Mouse (Mus musculus) kidney, postnatal 10 days (tissue): Measurements from ENCODE around the gene Oas1f.
"Not testable (repeated sequence)": the region's sequence is repeated elsewhere in the genome, so short reads cannot be mapped to it uniquely, and the experiment has no call there.

Experiments
- DNase-seq: peaks from one replicate; pipeline ENCODE4 v3.0.0; 2021; ENCODE audit warnings: mixed read lengths

Gene Oas1f

DNA sequence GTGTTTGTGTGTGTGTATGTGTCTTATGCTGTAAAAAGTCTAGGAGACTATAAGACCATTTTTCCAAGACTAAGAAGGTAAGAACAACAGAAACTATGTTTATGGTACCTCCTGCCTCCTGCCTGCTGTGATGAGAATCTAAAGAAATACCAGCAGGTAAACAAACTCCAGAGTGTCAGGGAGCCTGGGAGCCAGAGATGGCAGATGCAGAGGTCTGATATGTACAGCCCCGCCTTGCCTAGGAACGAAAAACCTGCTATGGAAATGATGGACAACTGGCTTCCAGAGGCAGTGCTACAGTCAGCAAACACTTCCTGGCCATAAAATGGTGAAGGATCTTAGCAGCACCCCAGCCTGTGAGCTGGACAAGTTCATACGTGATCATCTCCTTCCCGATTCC lies at the start of gene Oas1f:
Gene Oas1f (plus strand): TSS at position 301 of the 400 bp plus-strand sequence.
- no peak for DNase-seq

DNA sequence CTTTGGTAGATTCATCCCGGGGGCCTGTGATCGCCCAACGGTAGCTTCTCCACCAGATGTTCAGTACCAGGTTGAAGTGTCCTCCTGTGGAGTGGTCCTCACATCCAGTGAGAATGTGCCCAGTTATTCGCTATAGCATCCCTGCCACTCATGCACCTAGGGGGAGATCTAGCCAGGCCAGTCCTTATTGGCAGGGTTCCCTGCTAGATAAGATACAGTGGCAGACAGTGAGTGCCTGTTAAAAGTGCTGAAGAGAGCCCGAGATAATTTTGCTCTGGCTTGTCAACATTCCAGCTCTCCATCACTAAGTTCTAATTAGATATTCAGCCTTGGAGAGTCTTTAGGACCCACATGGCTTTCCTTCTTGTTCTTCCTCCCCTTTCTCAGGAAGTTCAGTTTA lies 49.0 kb upstream of the Oas1f start:
- not testable (repeated sequence) for DNase-seq

DNA sequence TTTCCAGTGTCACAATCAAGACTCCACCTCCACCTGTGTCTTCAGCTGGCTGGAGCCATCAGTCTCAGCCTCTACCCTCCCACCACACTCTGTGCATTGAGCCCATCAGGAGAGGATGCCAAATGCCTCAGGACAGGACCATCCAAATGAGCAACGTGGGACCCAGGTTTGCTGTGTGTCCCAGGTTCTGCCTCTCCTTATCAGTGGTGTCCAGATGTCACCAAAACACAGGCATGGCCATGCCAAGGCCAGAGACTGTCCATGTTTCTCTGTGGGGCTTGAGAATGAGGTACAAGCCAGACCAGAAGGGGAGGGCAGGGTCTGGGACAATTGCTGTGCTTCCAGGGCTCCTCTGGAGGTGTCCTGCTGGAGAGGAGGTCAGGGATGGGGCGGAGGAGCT lies 48.2 kb upstream of the Oas1f start:
- not testable (repeated sequence) for DNase-seq

DNA sequence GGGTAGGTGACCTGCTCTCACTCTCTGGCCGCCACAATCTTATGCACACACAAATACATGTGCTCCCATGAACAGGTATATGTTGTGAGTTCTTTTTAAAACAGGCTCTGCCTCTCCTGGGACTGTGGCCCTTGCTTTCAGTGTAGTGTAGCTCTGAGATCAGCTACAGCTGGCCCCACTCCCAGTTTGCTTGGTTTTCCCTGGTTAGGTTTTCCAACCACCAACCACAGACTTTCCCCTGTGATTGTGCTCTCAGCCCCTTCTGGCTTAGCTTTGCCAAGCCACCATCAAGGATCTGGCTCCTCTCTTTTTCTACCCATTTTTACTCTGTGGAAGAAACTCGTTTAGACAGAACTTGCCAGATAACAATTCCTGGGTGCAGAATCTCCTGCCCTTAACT lies 43.6 kb upstream of the Oas1f start:
- DNase-seq: no peak

DNA sequence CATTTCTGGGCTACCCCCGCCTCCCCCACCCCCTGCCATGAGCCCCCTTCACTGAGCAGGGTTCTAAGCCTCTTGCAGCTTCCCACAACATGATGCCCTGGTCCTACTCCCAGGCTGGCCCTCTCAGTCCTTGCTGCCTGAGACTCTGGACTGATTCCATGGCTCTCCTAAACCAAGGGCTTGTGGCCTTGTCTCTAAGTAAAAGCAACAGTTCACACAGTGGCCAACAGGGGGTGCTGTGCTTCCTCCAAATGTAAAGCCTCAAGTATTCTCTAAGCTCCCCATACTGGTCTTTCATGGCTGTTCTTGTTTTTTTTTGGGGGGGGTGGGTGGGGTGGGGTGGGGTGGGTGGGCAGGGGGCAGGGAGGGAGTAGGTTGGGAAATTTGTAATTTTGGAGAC lies 40.7 kb upstream of the Oas1f start:
- peak; percentile 65 for DNase-seq

DNA sequence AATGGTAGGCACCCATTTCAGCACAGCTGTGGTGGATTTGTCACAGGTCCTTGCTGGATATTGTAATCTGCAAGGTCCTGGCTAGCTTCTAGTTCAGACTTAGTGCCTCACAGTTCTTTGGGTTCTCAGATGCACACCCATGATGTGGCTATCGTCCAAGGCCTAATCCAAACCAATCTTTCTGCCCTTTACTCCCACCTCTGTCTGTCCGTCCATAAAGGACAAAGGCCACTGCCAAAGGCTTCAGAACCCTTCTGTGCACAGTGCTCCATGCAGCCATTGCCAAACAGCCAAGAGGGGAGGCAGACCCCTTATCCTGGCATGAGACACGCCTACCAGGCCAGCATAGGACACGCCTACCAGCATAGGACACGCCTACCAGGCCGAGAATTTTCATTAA lies 38.0 kb upstream of the Oas1f start:
- DNase-seq: no peak

DNA sequence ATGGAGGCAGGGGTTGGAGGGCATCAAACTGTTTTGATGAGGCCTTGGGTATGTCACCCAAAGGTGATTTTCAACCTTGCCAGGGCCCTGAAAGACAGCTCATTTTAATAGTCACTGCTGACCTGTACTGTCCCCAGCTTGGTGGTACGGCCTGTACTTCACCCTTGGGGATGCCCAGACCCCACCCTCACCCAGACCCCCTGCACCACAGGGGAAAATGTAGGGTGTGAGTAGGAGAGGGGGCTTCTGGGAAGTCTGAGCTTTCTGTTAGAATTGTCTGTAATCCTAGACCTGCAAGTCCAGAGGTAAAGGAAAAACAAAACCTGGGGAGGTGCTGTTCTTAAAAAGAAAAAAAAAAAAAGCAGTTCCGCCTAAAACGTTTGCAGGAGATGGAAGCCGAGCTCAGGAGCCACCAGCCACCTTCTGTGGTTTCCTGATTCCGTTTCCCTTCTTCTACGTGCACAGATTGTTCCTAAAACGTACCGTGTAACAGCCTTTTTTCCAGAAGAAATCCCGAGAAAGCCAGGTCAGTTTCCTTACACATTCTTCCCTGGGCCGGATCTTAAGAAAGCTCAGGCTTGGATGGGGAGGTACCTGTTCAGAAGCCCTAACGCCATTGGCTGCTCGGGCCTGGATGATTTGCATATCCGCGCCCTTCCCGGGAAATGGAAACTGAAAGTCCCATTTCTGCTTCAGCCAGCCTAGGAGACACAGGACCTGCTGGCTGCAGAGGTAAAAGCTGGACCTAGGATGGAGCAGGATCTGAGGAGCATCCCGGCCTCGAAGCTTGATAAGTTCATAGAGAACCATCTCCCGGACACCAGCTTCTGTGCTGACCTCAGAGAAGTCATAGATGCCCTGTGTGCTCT lies 35.0 kb upstream of the Oas1f start, which contains the start of gene Oas1c:
Gene Oas1c (minus strand): TSS at position 564 of the 869 bp plus-strand sequence.
- DNase-seq: peak; percentile 90

DNA sequence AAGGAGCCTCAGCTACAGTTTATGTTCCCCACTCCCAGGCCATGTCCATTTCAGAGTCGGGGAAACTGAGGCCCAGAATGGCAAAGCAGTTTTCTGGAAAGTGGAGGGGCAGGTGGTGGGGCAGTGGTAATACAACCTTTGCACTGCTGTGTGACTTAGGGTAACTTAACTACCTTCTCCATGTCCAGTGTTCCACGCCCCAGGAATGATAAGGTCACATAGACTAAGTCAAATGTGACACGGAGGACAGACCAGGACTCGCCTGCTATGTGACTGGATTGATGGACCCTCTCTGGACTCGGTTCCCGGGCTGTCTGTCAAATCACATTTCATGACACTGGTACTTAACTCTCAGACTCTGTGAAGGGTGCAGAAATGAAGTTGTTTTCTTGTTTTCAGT lies 34.1 kb upstream of the Oas1f start:
- DNase-seq: no peak

DNA sequence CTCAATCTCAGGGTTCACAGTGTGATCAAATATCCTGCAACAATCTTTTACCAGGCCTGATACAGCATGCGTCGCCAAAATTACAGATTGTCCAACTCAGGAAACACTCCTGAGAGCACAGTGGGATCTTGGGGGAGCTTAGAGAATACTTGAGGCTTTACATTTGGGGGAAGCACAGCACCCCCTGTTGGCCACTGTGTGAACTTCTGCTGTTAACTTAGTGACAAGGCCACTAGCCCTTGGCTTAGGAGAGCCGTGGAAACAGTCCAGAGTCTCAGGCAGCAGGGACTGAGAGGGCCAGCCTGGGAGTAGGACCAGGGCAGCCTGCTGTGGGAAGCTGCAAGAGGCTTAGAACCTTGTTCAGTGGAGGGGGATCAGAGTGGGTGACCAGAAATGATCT lies 31.2 kb upstream of the Oas1f start:
- peak; percentile 22 for DNase-seq

DNA sequence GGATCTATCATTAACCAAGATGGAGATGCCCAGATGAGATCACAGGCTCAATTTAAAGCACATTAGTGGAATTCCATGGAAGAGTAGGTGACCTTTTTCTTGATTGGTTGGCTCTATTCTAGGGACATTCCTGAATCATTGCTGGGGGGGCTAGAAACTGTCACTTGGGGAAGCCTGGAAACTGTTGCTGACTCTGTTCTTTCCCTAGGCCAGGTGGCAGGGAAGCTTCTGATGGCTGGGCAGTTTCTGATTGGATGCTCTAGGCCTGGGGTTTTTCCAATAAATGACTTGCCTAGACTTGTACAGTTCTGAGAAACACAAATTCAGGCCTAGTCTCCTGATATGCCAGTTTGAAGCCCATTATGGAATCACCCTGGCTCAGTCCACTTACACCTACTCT lies 28.2 kb upstream of the Oas1f start:
- DNase-seq: no peak

DNA sequence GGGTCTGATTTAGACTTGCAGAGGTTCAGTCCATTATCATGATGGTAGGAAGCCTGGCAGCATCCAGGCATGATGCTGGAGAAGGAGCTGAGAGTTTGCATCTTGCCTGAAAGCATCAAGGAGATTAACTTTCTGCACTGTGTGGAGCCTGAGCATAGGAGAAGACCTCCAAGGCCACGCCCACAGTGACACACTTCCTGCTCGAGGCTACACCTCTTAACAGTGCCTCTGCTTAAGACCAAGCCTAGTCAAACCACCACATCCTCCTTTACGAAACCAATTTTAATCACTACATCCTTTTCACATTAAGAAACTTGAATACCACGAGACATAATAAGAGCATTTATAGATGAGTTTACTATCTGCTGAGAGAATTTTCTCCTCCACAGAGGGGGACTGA lies 16.1 kb upstream of the Oas1f start:
- no peak for DNase-seq

DNA sequence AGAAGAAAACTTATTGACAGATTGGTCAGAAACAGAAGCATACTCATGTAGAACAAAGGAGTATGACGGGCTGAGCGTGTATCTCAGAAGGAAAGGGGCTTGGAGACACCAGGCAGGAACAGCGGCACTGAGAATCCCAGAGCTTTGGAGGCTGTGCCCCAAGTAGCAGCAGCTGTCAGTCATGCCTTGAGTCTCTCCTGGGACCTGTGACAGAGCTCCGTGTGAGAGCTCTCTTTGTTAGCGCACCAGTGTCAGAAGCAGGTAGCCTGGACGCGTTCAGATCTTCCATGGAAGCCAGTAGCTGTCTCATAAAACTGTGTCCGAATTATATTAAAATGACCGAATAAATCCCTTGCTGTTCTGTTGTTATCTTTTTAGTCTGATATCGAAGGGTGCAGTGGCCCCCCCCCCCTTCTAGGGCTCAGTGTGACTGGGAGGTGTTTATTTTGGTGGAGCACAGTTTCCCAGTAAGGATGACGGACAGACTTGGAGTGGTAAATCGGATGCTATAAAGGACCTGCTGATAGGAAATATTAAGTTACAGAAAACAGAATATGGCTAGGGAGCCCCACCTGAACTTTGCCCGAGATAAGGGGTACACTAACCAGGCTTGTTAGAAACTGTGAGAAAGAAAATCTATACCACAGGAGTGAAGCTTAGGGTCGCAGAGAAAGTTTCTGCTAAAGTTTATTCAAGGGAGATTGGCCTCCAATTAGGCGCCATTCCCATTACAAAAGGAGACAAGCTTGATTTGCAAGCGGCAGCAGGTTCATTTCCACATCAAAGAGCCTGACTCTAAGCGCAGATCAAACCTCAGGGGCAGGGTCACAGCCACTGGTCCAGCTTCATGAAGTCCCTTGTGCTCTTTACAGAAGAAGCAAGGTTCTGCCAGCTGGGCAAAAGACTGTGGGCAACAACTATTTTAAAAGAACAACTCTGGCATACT lies 13.6 kb upstream of the Oas1f start:
- DNase-seq: no peak

DNA sequence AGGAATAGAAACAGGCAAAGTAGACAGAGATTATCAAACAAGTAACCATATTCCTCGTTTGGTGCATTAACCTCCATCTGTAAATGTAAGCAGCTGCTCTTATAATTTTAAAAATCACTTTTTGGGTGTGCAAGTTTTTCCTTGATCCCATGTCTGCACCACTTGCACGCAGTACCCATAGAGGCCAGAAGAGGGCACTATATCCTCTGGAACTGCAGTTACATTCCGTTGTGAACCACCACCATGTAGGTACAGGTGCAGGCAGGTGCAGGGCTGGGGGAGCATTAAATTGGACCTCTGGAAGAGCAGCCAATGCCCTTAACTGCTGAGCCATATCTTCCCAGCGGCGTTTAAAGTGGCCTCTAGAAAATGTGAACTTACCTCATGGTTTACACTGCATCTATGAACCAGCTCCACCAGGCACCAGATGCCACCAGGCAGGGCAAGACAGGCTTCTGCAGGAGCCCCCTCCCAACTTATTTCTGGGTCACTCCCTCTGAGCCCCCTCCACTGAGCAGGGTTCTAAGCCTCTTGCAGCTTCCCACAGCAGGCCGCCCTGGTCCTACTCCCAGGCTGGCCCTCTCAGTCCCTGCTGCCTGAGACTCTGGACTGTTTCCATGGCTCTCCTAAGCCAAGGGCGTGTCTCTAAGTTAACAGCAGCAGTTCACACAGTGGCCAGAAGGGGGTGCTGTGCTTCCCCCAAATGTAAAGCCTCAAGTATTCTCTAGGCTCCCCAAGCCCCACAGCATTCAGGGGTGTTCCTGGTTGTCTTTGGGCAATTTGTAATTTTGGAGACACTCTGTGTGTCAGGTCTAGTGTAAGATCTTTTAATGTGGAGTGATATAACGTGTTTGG lies 10.2 kb upstream of the Oas1f start:
- peak; percentile 68 for DNase-seq

DNA sequence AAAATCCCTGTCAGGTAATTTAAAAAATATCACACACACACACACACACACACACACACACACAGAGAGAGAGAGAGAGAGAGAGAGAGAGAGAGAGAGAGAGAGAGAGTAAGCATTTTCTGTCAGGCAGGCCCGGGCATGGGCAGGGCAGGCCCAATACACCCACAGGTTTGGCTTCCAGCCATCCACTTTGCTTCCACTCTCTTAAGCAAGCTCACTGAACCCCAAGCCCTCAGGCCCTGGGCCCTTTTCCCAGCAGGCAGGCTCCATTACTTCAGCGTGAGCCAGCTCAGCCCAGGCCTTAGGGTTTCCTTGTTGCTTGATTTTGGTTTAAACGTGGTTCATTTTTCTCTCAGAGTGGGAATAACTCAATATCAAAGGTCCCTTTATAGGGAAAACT lies 2.5 kb upstream of the Oas1f start:
- DNase-seq: peak; percentile 31

DNA sequence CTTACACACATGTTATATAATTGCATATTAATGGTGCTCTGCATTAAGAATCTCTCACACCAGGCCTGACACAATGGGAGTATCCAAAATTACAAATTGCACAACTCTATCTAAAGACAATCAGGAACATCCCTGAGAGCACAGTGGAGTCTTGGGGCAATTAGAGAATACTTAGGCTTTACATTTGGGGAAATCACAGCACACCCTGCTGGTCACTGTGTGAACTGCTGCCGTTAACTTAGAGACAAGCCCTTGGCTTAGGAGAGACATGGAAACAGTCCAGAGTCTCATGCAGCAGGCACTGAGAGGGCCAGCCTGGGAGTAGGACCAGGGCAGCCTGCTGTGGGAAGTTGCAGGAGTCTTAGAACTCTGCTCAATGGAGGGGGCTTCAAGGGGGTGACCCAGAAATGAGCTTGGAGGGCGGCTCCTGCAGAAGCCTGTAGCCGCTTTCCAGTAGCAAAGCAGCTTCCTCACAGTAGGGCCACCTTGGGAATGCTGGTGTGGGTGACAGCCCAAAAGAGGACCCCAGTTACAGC lies 2.5 kb downstream of the Oas1f start:
- DNase-seq: peak; percentile 47

DNA sequence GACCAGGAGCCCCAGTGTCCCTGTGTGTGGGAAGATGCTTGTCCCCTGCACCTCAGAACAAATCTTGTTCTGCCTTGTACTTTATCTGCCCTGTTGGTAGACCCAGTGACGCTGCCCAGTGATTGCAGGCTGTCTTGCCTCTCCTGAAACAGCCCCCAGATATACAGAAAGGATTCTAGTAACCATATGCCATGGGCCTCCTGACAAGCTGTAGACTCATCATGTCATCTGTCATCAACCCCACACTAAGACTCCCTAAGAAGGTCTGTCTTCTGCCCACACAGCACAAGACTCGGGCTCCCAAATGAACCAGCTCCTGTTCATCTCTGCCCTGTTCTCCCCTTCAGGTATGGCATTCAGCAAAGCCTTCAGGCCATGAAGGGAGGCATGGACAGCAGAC lies 12.1 kb downstream of the Oas1f start:
- DNase-seq: no peak

DNA sequence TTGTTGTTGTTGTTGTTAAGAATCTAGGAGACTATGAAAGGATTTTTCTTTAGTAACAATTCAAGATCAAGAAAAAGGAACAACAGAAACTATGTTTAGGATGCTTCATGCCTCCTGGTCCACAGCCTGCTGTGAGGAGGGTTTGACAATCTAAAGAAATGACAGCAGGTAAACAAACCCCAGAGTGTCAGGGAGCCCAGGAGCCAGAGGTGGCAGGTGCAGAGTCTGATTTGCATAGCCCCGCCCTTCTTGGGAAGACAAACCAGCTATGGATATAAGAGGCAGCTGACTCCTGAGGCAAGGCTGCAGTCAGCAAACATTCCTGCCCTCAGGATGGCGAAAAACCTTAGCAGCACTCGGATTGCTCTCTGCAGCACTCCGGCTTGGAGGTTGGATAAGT lies 14.0 kb downstream of the Oas1f start, which contains the start of gene Oas1h:
Gene Oas1h (plus strand): TSS at position 301 of the 400 bp plus-strand sequence.
- DNase-seq: no peak

DNA sequence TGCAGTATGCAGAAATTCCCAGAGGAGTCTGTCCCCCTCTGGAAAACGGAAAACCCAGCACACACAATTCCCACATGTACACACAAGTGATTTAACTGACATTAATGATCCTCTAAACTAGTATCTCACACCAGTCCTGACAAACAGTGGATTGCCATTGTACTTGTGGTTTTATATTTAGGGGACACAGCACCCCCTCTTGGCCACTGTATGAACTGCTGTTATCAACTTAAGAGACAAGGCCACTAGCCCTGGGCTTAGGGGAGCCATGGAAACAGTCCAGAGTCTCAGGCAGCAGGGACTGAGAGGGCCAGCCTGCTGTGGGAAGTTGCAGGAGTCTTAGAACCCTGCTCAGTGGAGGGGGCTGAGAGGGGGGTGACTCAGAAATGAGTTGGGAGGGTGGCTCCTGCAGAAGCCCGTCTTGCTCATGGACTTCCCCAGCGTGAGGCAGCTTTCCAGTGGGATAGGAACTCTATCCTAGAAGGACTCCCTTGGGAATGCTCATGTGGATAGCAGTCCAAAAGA lies 18.2 kb downstream of the Oas1f start:
- DNase-seq: no peak

DNA sequence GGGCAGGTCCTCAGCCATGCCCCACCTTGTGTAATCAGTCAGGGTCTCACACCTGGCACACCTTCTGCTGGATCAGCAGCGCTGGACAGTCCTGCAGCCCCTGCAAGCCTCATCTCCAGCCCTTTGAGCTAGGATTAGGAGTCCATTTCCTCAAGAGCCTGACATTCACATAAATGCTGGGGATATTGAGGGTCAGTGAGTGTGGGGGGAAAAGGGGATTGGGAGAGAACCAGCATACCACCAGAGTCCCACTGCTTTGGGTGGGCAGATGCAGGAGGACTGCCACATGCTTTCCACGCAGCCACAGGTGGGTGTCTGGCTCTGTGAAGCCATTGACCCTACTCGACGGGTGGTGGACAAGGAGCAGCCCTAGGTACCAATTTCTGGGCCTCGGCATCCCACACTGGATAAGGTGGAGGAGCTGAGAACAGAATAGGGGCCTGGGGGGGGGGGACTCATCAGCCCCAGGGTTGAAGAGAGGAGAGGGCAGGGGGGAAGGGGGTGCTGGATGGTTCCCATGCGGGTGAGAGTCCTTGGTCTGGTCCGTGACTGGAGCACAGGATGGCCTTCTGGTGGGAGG lies 22.4 kb downstream of the Oas1f start:
- DNase-seq: no peak

DNA sequence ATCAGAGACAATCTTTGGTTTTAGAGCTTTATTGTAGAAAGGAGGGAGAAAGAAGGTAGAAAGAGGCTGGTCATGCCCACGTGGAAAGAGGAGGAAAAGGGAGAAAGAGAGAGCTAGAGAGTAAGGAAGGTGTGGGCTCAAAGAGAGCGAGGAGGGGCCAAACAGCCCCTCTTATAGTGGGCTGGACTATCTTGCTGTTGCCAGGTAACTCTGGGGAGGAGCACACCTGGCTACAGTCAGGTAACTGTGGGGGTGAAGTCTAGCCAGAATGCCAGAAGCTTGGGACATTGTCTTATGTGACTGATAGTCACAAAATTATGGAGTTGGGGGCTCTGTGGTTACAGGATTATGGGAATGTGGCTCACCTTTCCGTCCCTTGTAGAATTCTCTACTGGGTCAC lies 22.9 kb downstream of the Oas1f start:
- DNase-seq: no peak

DNA sequence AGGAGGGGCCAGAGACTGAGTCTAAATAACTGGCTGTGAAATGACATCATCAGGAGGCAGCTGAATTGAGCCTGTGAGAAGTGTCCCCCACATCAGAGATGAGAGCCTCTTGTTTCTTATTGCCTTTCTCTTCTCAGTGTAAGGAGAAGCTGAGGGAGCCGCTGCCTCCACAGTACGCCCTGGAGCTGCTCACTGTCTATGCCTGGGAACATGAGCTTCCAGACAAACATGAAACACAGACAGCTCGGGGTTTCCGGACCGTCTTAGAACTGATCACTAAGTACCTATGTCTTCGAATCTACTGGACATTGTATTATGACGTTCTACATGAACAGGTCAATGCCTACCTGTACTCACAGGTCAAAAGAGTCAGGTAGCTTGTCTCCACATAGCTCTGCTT lies 23.6 kb downstream of the Oas1f start:
- no peak for DNase-seq

DNA sequence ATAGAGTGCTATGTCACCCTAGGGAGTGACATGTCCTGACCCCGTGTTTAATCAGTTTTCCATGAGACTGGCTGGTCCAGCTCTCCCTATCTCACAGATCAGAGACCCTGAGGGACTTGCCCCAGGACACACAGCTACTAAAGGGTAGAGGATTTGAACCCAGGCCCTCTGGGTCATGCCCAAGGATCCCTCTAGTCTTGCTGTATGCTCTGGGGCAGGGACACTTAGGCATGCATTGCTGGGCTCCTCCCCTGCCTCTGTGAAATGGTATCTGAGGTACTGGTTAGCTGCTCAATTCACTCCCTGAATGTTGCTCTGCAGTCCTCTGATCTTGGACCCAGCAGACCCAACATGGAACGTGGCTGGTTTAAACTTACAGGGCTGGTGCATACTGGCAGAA lies 24.3 kb downstream of the Oas1f start:
- DNase-seq: no peak
